In genomic region chr16:30271941-30272595, GRCm38 (mm10) we compare ENCODE assay signal across 13 mouse cellular contexts. TPM values are rescaled to one million over a fixed set of nuclear protein-coding genes. Genes with fewer than 3 reads are reported as not detected.
A peak's percentile ranks its signal among the peaks of the same experiment; 100 is the strongest.
DNase-seq lines count a peak whose midpoint lies in the region; ATAC-seq and TF ChIP-seq lines count a peak whose summit lies in the region.
"Had no signal": no experiment of that assay in that cellular context is flagged by ENCODE, and none has a peak within 500 bp of the region (broad histone marks: within the 10 kb centered on the region; RNA-seq: fewer than 3 reads in every experiment).

No protein-coding gene starts in this region.

- H3K27ac ChIP-seq in left cerebral cortex, adult 2 months = peak overlapping the region; percentile 44; the same call in 1 of the 2 replicates
- no peak overlapping the region; the same call in 1 of the 2 replicates for H3K27ac ChIP-seq in forebrain, embryonic 14.5 days (ENCODE audit: low read depth, low read length)
- H3K27ac ChIP-seq: heart, adult 2 months; hindbrain, embryonic 13.5 days; midbrain, embryonic 15.5 days had no signal

- H3K4me1 ChIP-seq in forebrain, embryonic 14.5 days (ENCODE audit: control insufficient read depth, insufficient read depth, low read length) = peaks cover 12% of the 10 kb centered on the region
- H3K4me1 ChIP-seq: midbrain, embryonic 15.5 days had no signal

- no peak overlapping the region for H3K9ac ChIP-seq in forebrain, embryonic 14.5 days (ENCODE audit: low read length)
- H3K9ac ChIP-seq: hindbrain, embryonic 13.5 days; midbrain, embryonic 15.5 days had no signal

- no peak overlapping the region for H3K4me2 ChIP-seq in forebrain, embryonic 14.5 days (ENCODE audit: low read length)
- H3K4me2 ChIP-seq: hindbrain, embryonic 13.5 days; midbrain, embryonic 15.5 days had no signal

- no peaks in the 10 kb centered on the region for H3K27me3 ChIP-seq in forebrain, embryonic 14.5 days (replicated peaks; ENCODE audit: control insufficient read depth, insufficient read depth, low read length)
- H3K27me3 ChIP-seq: midbrain, embryonic 15.5 days had no signal

- 31% methylated on average over 6 of the region's 6 CpGs for WGBS in forebrain, embryonic 14.5 days

- peak; percentile 44 for ATAC-seq in forebrain, embryonic 14.5 days
- no peak for ATAC-seq in megakaryocyte progenitor cell, adult 5-6 weeks (replicated peaks; ENCODE audit: poor library complexity)
- ATAC-seq: midbrain, embryonic 15.5 days had no signal

- intact Hi-C loops in left cerebral cortex, adult 2 months (cut with DNase I) = no loop called here

- H3K9me3 ChIP-seq in forebrain, embryonic 14.5 days (replicated peaks; ENCODE audit: control insufficient read depth, low read length) = no peaks in the 10 kb centered on the region
- H3K9me3 ChIP-seq: hindbrain, embryonic 13.5 days; midbrain, embryonic 15.5 days had no signal

- no peaks in the 10 kb centered on the region for H3K36me3 ChIP-seq in forebrain, embryonic 14.5 days (ENCODE audit: control insufficient read depth, insufficient read depth, low read length)
- H3K36me3 ChIP-seq: hindbrain, embryonic 13.5 days; midbrain, embryonic 15.5 days had no signal

- H3K4me3 ChIP-seq in left cerebral cortex, adult 2 months = no peak overlapping the region
- no peak overlapping the region for H3K4me3 ChIP-seq in forebrain, embryonic 14.5 days (ENCODE audit: low read depth, low read length)
- H3K4me3 ChIP-seq: heart, adult 2 months; hindbrain, embryonic 13.5 days; midbrain, embryonic 15.5 days had no signal

- TF ChIP-seq CTCF in left cerebral cortex, adult 2 months (IDR thresholded peaks at IDR 0.05) = no peak
- TF ChIP-seq CTCF in brain, embryonic 14.5 days (IDR thresholded peaks at IDR 0.05; ENCODE audit: borderline replicate concordance, extremely low read depth, insufficient read depth, insufficient read length) = no peak

- DNase-seq in left cerebral cortex, adult 2 months (ENCODE audit: extremely low spot score in 1 of 2, low spot score in 2 of 2) = no peak
- DNase-seq in left cerebral cortex, adult 8-10 months (ENCODE audit: low spot score in 2 of 2) = no peak
- DNase-seq in brain, embryonic 14.5 days (ENCODE audit: low read depth) = peak; percentile 75
- DNase-seq in forebrain, embryonic 14.5 days (ENCODE audit: low spot score) = peak; percentile 52
- DNase-seq in telencephalon, adult 2 months (ENCODE audit: low read depth, low spot score) = peak; percentile 50
- no peak for DNase-seq in left cerebral cortex, adult 18-20 months (ENCODE audit: low spot score in 2 of 2)
- DNase-seq: cerebellum, adult 11 months; heart, adult 2 months had no signal

- TF ChIP-seq POLR2A in brain, embryonic 14.5 days (IDR thresholded peaks at IDR 0.05; ENCODE audit: borderline replicate concordance, extremely low read depth, insufficient read depth, insufficient read length, poor library complexity, severe bottlenecking) = no peak

RNA-seq across cellular contexts. Expression of gene Cpn2, which starts 4.8 kb away (rescaled TPM):
- total RNA-seq in left cerebral cortex, adult 2 months (2021) = not detected
- not detected for total RNA-seq in left cerebral cortex, adult 8-10 months (2022)
- polyA plus RNA-seq in brain, embryonic 14.5 days (2012; rRNA removed) = not detected in 2 replicates
- polyA plus RNA-seq in forebrain, embryonic 14.5 days (2014; fragmentation: Nextera tagmentation; extraction: Ambion mirVana) = not detected in 2 replicates
- total RNA-seq in megakaryocyte progenitor cell, adult 5-6 weeks (2015) = not detected in 2 replicates
- total RNA-seq in megakaryocyte progenitor cell, adult 5-6 weeks (2017) = not detected in 2 replicates
- total RNA-seq in left cerebral cortex, adult 18-20 months (2021) = not detected
- total RNA-seq: ES-E14; layer of hippocampus, postnatal 10 days had no signal
- polyA plus RNA-seq: hindbrain, embryonic 13.5 days; midbrain, embryonic 15.5 days had no signal

RNA-seq across cellular contexts. Expression of gene Lrrc15, which starts 11.0 kb away (rescaled TPM):
- total RNA-seq in left cerebral cortex, adult 2 months (2021) = not detected
- not detected for total RNA-seq in left cerebral cortex, adult 8-10 months (2022)
- polyA plus RNA-seq in brain, embryonic 14.5 days (2012; rRNA removed) = 0.15 and 0.41 TPM in 2 replicates
- polyA plus RNA-seq in forebrain, embryonic 14.5 days (2014; fragmentation: Nextera tagmentation; extraction: Ambion mirVana) = 0.07 and 0.10 TPM in 2 replicates
- not detected in 2 replicates for total RNA-seq in megakaryocyte progenitor cell, adult 5-6 weeks (2015)
- not detected in 2 replicates for total RNA-seq in megakaryocyte progenitor cell, adult 5-6 weeks (2017)
- not detected for total RNA-seq in left cerebral cortex, adult 18-20 months (2021)

RNA-seq across cellular contexts. Expression of gene Gp5, which starts 38.5 kb away (rescaled TPM):
- total RNA-seq in left cerebral cortex, adult 2 months (2021) = 1 to 10 TPM in 1 of 2 experiments, under 1 TPM in 1; 0.56 to 1.1 TPM
- 1 to 10 TPM in 1 of 4 experiments, under 1 TPM in 3; 0.74 to 1.6 (median 0.90) TPM for total RNA-seq in left cerebral cortex, adult 8-10 months (2022)
- polyA plus RNA-seq in brain, embryonic 14.5 days (2012; rRNA removed) = 0.57 and 0.96 TPM in 2 replicates
- polyA plus RNA-seq in forebrain, embryonic 14.5 days (2014; fragmentation: Nextera tagmentation; extraction: Ambion mirVana) = 0.28 and 0.32 TPM in 2 replicates
- total RNA-seq in megakaryocyte progenitor cell, adult 5-6 weeks (2015) = 1.1 and 1.5 TPM in 2 replicates
- total RNA-seq in megakaryocyte progenitor cell, adult 5-6 weeks (2017) = 0.46 and 1.2 TPM in 2 replicates
- 1 to 10 TPM in 1 of 2 experiments, under 1 TPM in 1; 0.91 to 1.3 TPM for total RNA-seq in left cerebral cortex, adult 18-20 months (2021)

Comparison
In these comparisons a context has a peak if more than half of its experiments do, and no peak if none do; other contexts are left out.
1. DNase-seq: peak in brain, embryonic 14.5 days (single experiment), forebrain, embryonic 14.5 days (single experiment) and telencephalon, adult 2 months (single experiment); none in left cerebral cortex, adult 2 months (0 of 2), left cerebral cortex, adult 8-10 months (0 of 2) and left cerebral cortex, adult 18-20 months (0 of 2).